Mouse (Mus musculus) intestine, postnatal 0 days (tissue): Measurements from ENCODE around the gene Nat8f4. TPM values are rescaled to one million over a fixed set of nuclear protein-coding genes. Genes with fewer than 3 reads are reported as not detected.
"Not testable (repeated sequence)": the region's sequence is repeated elsewhere in the genome, so short reads cannot be mapped to it uniquely, and the experiment has no call there.

Experiments used
- ATAC-seq: fragments of 200-750 bp; cut with Nextera tagmentation; 2 replicates; pipeline ENCODE4 v1.8.0; 2017; ENCODE audit warnings: mild to moderate bottlenecking, moderate TSS enrichment, moderate library complexity
- H3K27ac ChIP-seq: fragments of 300-500 bp; sonication (generic); 2 replicates; pipeline ENCODE4 v1.5.1; 2014; ENCODE audit warnings: mild to moderate bottlenecking, low read depth, low read length, moderate library complexity
- H3K27me3 ChIP-seq: fragments of 300-500 bp; sonication (generic); replicated peaks from 2 replicates; pipeline ENCODE4 v1.6.1; 2014; ENCODE audit warnings: low read length, mixed read lengths; ENCODE audit not compliant: control insufficient read depth, insufficient read depth
- H3K36me3 ChIP-seq: fragments of 300-500 bp; sonication (generic); 2 replicates; pipeline ENCODE4 v1.6.1; 2014; ENCODE audit warnings: mild to moderate bottlenecking, moderate library complexity; ENCODE audit not compliant: control insufficient read depth, insufficient read depth
- H3K4me1 ChIP-seq: fragments of 300-500 bp; sonication (generic); replicated peaks from 2 replicates; pipeline ENCODE4 v1.6.1; 2014; ENCODE audit warnings: antibody characterized with exemption, low read length, mixed read lengths; ENCODE audit not compliant: control insufficient read depth, insufficient read depth
- H3K4me2 ChIP-seq: fragments of 300-500 bp; sonication (generic); replicated peaks from 2 replicates; pipeline ENCODE4 v1.6.1; 2014; ENCODE audit warnings: low read depth, mild to moderate bottlenecking, moderate library complexity
- H3K4me3 ChIP-seq: fragments of 300-500 bp; sonication (generic); 2 replicates; pipeline ENCODE4 v1.5.1; 2014; ENCODE audit warnings: low read depth, low read length
- H3K9ac ChIP-seq: fragments of 300-500 bp; sonication (generic); 2 replicates; pipeline ENCODE4 v1.6.1; 2014; ENCODE audit warnings: mild to moderate bottlenecking, low read depth, low read length
- H3K9me3 ChIP-seq: fragments of 300-500 bp; sonication (generic); 2 replicates; pipeline ENCODE4 v1.6.1; 2016; ENCODE audit warnings: mixed run types; ENCODE audit not compliant: control insufficient read depth
- CTCF ChIP-seq: sonication (generic); IDR thresholded peaks from 2 replicates; pipeline ENCODE4 v1.5.1; 2016; ENCODE audit warnings: low read depth, mild to moderate bottlenecking, control low read depth, antibody characterized with exemption, moderate library complexity
- WGBS: fragments of 180-500 bp; shearing (Covaris S2); extraction: QIAGEN DNeasy Blood & Tissue Kit; methylation state at CpG from one replicate; pipeline ENCODE4 v1.1.7; 2014; 5-methylcytosine and 5-hydroxymethylcytosine counted together
- polyA plus RNA-seq: library from polyadenylated mRNA; unstranded; fragments of >200 nt; fragmentation: Nextera tagmentation; extraction: Ambion mirVana; gene quantifications from 2 replicates; pipeline ENCODE4 v1.2.1, GENCODE M21; 2015

The Nat8f4 gene
- polyA plus RNA-seq, 1 experiment from 2014 or later, result 41.4 TPM

GRCm38 (mm10) chr6:85902303-85902702 lies 2.4 kb downstream of the Nat8f4 start:
- Histone ChIP-seq H3K36me3 (no peaks in the 10 kb centered on the region), H3K4me3 (no peak overlapping the region)
- peak; percentile 73 for ATAC-seq

GRCm38 (mm10) chr6:85898596-85899475 lies 5.8 kb downstream of the Nat8f4 start:
- H3K36me3 ChIP-seq, result not testable (repeated sequence)
- WGBS, result 79% methylated on average over 6 of the region's 8 CpGs

More at GRCm38 (mm10) chr6:85902303-85902702, 2.4 kb downstream of the Nat8f4 start:
- no peak overlapping the region for H3K4me2 ChIP-seq
- H3K9me3 ChIP-seq, result no peaks in the 10 kb centered on the region
- H3K9ac ChIP-seq, result no peak overlapping the region
- no peak for TF ChIP-seq CTCF
- H3K4me1 ChIP-seq, result no peaks in the 10 kb centered on the region
- no peaks in the 10 kb centered on the region for H3K27me3 ChIP-seq
- WGBS, result 45% methylated on average over 2 of the region's 2 CpGs
- H3K27ac ChIP-seq, result peak overlapping the region; percentile 62; the same call in 1 of the 2 replicates

DNA sequence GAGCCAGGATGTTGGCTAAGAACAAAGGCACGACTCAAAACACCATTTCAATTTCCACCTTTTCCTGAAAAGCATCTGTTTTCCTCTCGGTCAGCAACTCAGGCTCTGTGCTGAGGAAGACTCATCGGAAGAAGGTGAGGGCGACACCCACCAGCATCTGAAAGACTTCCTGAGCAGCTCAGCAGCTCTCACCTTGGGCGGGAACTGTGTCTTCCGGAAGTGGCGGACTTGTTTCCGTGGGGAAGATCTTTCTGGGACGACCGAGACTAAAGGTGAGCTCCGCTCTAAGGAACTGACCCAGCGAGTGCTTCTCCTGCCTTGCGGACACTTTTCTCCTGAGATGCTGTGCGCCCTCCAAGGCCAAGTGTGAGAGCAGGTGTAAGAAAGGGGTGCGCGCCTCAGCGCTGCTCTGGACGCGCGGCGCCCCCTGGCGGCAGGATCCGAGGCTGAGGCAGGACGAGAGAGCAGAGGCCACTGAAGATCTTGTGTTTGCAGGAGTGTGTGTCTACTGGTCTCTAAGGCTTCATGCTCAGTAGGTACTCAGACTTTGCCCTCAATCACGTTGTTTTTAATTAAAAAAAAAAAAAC lies 9.5 kb downstream of the Nat8f4 start:
- H3K36me3 ChIP-seq, H3K27ac ChIP-seq, H3K4me3 ChIP-seq, H3K4me1 ChIP-seq, H3K9me3 ChIP-seq, H3K4me2 ChIP-seq, ATAC-seq, H3K9ac ChIP-seq, H3K27me3 ChIP-seq: not testable (repeated sequence)
- 67% methylated on average over 25 of the region's 25 CpGs for WGBS
- TF ChIP-seq CTCF, result peak; percentile 76

More at GRCm38 (mm10) chr6:85898596-85899475, 5.8 kb downstream of the Nat8f4 start:
- not testable (repeated sequence) for H3K4me3 ChIP-seq, H3K9ac ChIP-seq, H3K9me3 ChIP-seq, ATAC-seq, H3K4me2 ChIP-seq, H3K4me1 ChIP-seq, H3K27ac ChIP-seq, H3K27me3 ChIP-seq

GRCm38 (mm10) chr6:85888961-85889360 lies 15.7 kb downstream of the Nat8f4 start:
- H3K9me3 ChIP-seq, result 0 out of 2 replicates have a peak, but pooled peaks cover under 1% of the 10 kb centered on the region
- H3K4me1 ChIP-seq, result no peaks in the 10 kb centered on the region
- no peaks in the 10 kb centered on the region for H3K36me3 ChIP-seq
- no peak for TF ChIP-seq CTCF
- no peak overlapping the region for H3K4me2 ChIP-seq
- no peak overlapping the region for H3K4me3 ChIP-seq
- no peaks in the 10 kb centered on the region for H3K27me3 ChIP-seq
- no peak overlapping the region for H3K27ac ChIP-seq
- ATAC-seq, result no peak
- H3K9ac ChIP-seq, result no peak overlapping the region
- WGBS, result 88% methylated on average over 2 of the region's 2 CpGs

GRCm38 (mm10) chr6:85884311-85884710 lies 20.4 kb downstream of the Nat8f4 start:
- Histone ChIP-seq H3K27me3 (no peaks in the 10 kb centered on the region), H3K4me2 (no peak overlapping the region), H3K9ac (no peak overlapping the region), H3K36me3 (no peaks in the 10 kb centered on the region), H3K4me3 (no peak overlapping the region), H3K27ac (no peak overlapping the region), H3K9me3 (peaks cover 11% of the 10 kb centered on the region; the same call in 1 of the 2 replicates), H3K4me1 (no peaks in the 10 kb centered on the region)
- TF ChIP-seq CTCF, result no peak
- WGBS, result 88% methylated on average over 1 of the region's 1 CpGs
- no peak for ATAC-seq

GRCm38 (mm10) chr6:85883246-85883645 lies 21.4 kb downstream of the Nat8f4 start:
- WGBS, result 91% methylated on average over 9 of the region's 9 CpGs

DNA sequence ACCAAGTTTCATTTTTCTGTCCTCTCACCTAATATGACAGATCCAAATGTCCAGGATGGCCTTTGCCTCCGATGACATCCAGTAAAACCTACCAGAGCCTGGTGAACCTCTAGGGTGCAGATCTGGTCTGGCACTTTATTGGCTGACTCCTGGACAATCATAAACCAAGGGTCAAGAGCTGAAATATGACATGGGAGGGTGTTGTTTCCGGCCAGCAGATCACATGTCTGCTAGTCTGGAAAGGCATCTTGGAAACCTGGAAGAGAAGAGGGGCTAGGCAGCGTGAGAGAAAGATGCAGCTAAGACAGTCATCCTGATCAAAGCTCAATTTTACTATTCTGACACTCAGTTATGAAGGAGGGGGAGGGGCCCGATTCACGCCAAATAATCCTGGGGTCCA lies 35.7 kb downstream of the Nat8f4 start, which contains the start of gene Nat8f2:
Nat8f2 (minus strand) TSS at position 153 of the 400 bp plus-strand sequence.
- not testable (repeated sequence) for H3K4me1 ChIP-seq, H3K27me3 ChIP-seq, ATAC-seq, H3K4me3 ChIP-seq, H3K27ac ChIP-seq, H3K9ac ChIP-seq, H3K9me3 ChIP-seq, H3K36me3 ChIP-seq
- H3K4me2 ChIP-seq, result 0 out of 2 replicates have a peak within 1 kb of the TSS, but pooled peaks have one; percentile 21
- WGBS, result 48% methylated on average over 5 of the region's 5 CpGs

More at GRCm38 (mm10) chr6:85883246-85883645, 21.4 kb downstream of the Nat8f4 start:
- not testable (repeated sequence) for H3K4me2 ChIP-seq, H3K36me3 ChIP-seq, H3K27ac ChIP-seq, H3K4me1 ChIP-seq, ATAC-seq, H3K27me3 ChIP-seq, H3K9ac ChIP-seq, H3K4me3 ChIP-seq
- peaks cover 11% of the 10 kb centered on the region; the same call in 1 of the 2 replicates for H3K9me3 ChIP-seq
